Mouse (Mus musculus): ENCODE results near the gene Cers6.

Gene Cers6

GRCm38 (mm10) chr2:68884573-68884972 is 23.3 kb downstream of the Cers6 start:
- no peak for DNase-seq (ENCODE audit: low spot score)

- DNase-seq (ENCODE audit: low spot score) = no peak
Measured at GRCm38 (mm10) chr2:68885206-68885605, 24.0 kb downstream of the Cers6 start.

- no peak for DNase-seq (ENCODE audit: low spot score)
Measured at GRCm38 (mm10) chr2:68885766-68886496, 24.7 kb downstream of the Cers6 start.

- DNase-seq (ENCODE audit: low spot score) = no peak
Measured at GRCm38 (mm10) chr2:68886661-68887060, 25.4 kb downstream of the Cers6 start.

- DNase-seq (ENCODE audit: low spot score) = no peak
Measured at GRCm38 (mm10) chr2:68888094-68888705, 27.0 kb downstream of the Cers6 start.

GRCm38 (mm10) chr2:68889661-68890170 is 28.5 kb downstream of the Cers6 start:
- DNase-seq (ENCODE audit: low spot score) = no peak

GRCm38 (mm10) chr2:68892476-68892875 is 31.2 kb downstream of the Cers6 start:
- no peak for DNase-seq (ENCODE audit: low spot score)

GRCm38 (mm10) chr2:68895044-68895764 is 34.0 kb downstream of the Cers6 start:
- DNase-seq (ENCODE audit: low spot score) = no peak

- no peak for DNase-seq (ENCODE audit: low spot score)
Measured at GRCm38 (mm10) chr2:68896196-68896595, 35.0 kb downstream of the Cers6 start.

- DNase-seq (ENCODE audit: low spot score) = no peak
Measured at GRCm38 (mm10) chr2:68899770-68900521, 38.7 kb downstream of the Cers6 start.

GRCm38 (mm10) chr2:68900640-68901378 is 39.6 kb downstream of the Cers6 start:
- DNase-seq (ENCODE audit: low spot score) = no peak

GRCm38 (mm10) chr2:68901708-68902107 is 40.5 kb downstream of the Cers6 start:
- DNase-seq (ENCODE audit: low spot score) = no peak

GRCm38 (mm10) chr2:68902546-68902945 is 41.3 kb downstream of the Cers6 start:
- no peak for DNase-seq (ENCODE audit: low spot score)

GRCm38 (mm10) chr2:68906921-68907320 is 45.7 kb downstream of the Cers6 start:
- no peak for DNase-seq (ENCODE audit: low spot score)

GRCm38 (mm10) chr2:68907721-68908463 is 46.7 kb downstream of the Cers6 start:
- no peak for DNase-seq (ENCODE audit: low spot score)

- DNase-seq (ENCODE audit: low spot score) = no peak
Measured at GRCm38 (mm10) chr2:68910727-68911126, 49.5 kb downstream of the Cers6 start.

- no peak for DNase-seq (ENCODE audit: low spot score)
Measured at GRCm38 (mm10) chr2:68911587-68912483, 50.6 kb downstream of the Cers6 start.

- DNase-seq (ENCODE audit: low spot score) = no peak
Measured at GRCm38 (mm10) chr2:68915742-68916141, 54.5 kb downstream of the Cers6 start.

- no peak for DNase-seq (ENCODE audit: low spot score)
Measured at GRCm38 (mm10) chr2:68916299-68916698, 55.1 kb downstream of the Cers6 start.

GRCm38 (mm10) chr2:68917010-68917409 is 55.8 kb downstream of the Cers6 start:
- DNase-seq (ENCODE audit: low spot score) = no peak

All from ovary, postnatal 36 days (tissue).